Mouse (Mus musculus): ENCODE measurements around the gene Jsrp1. TPM values are rescaled to one million over a fixed set of nuclear protein-coding genes. Genes with fewer than 3 reads are reported as not detected.

Jsrp1 gene
- total RNA-seq, 2 experiments from 2014 or later, result 387 to 405 TPM

- DNase-seq, result no peak
- intact Hi-C loops (cut with DNase I), result no loop called here
Observed at GRCm38 (mm10) chr10:80766161-80766815, 47.0 kb downstream of the Jsrp1 start.

DNA sequence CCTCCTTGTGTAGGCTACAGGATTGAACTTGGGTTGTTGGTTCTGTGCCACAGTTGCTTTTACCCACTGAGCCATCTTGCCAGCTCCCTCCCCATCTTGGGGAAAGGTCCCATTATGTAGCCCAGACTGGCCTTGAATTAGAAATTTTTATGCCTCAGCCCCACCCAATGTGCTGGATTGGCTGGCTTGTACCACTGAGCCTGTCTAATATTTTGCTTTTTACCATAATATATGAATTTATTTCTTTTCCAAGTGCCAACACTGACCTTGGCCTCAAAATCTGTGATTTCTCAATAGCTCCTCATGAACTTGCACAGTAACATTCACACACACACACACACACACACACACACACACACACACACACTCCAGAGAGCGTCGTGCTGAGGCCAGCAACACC lies 47.6 kb downstream of the Jsrp1 start:
- intact Hi-C loops (cut with DNase I), result no loop called here
- no peak for DNase-seq

- no peak for DNase-seq
- intact Hi-C loops (cut with DNase I), result no loop called here
Observed at GRCm38 (mm10) chr10:80763502-80763901, 49.8 kb downstream of the Jsrp1 start.

DNA sequence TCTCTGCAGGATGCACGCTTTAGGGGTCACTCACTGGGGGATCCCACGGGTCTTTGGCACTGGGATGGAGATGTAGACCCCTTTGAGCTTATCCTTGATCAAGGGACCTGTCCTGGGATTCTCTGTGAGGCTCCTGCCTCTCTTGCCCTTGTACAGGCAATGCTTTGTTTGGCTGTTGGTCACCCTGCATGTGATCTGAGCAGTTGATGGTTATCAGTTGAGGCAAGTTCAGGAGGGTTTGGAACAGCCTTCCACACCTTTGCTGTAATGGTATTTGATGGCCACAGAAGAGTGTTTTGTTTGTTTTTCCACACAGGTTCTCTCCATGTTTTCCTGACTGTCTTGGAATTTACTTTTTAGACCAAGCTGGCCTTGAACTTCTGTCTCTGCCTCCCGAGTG lies 51.5 kb downstream of the Jsrp1 start:
- intact Hi-C loops (cut with DNase I), result no loop called here
- no peak for DNase-seq

GRCm38 (mm10) chr10:80760596-80761524 lies 52.4 kb downstream of the Jsrp1 start:
- intact Hi-C loops (cut with DNase I), result no loop called here
- DNase-seq, result no peak

DNA sequence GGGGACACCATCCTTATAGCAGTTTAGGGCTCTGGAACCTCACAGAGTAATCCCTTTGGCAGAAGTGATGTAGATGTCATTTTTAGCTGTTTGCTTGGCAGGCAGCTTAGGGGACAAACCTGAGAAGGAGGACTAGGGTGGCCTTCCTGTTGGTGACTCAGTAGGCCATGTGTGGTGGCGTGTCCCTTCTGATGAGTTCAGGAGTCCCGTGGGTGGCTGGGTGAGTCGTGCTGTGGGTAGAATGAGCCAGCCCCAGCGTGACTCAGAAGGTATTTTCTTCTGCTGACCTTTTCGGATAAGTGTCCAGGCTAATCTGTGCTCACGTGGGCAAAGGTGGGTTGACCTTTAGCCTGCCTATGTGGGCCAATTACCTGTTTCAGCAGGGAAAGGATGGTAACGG lies 54.6 kb downstream of the Jsrp1 start:
- DNase-seq, result no peak
- intact Hi-C loops (cut with DNase I), result loop anchor here (2.0 kb wide), 1 partner anchor 16 kb away; no protein-coding TSS in a partner anchor

Small RNA genes lying within 50 kb of the gene (microRNA-seq; reads per million reads assigned to microRNA genes)
- 1.4 to 1.5 reads per million in 2 experiments for gene Mir1982

Other genes starting within 250 kb of the Jsrp1 start
- gene Klf16, start 236.2 kb downstream of the Jsrp1 start, total RNA-seq (2021), result 1 to 10 TPM; 1.5 TPM
- gene Abhd17a, start 223.2 kb downstream of the Jsrp1 start, total RNA-seq (2021), result 10 to 100 TPM; 52.5 to 62.7 TPM
- gene Scamp4, start 210.6 kb downstream of the Jsrp1 start, total RNA-seq (2021), result 10 to 100 TPM; 14.5 to 14.8 TPM
- gene Adat3, start 210.6 kb downstream of the Jsrp1 start, total RNA-seq (2021), result under 1 TPM; 0.52 to 0.99 TPM
- under 1 TPM; 0.25 to 0.26 TPM for gene Gm49322, start 207.5 kb downstream of the Jsrp1 start, total RNA-seq (2021)
- 10 to 100 TPM; 84.0 to 90.0 TPM for gene Csnk1g2, start 190.7 kb downstream of the Jsrp1 start, total RNA-seq (2021)
- 10 to 100 TPM; 32.1 to 33.5 TPM for gene Btbd2, start 156.4 kb downstream of the Jsrp1 start, total RNA-seq (2021)
- 100 to 1,000 TPM; 216 to 227 TPM for gene Mknk2, start 135.4 kb downstream of the Jsrp1 start, total RNA-seq (2021)
- gene Mob3a, start 111.5 kb downstream of the Jsrp1 start, total RNA-seq (2021), result 1 to 10 TPM; 3.4 to 3.6 TPM
- gene Izumo4, start 111.3 kb downstream of the Jsrp1 start, total RNA-seq (2021), result 1 to 10 TPM; 1.2 to 2.7 TPM
- gene Ap3d1, start 71.2 kb downstream of the Jsrp1 start, total RNA-seq (2021), result 10 to 100 TPM; 23.8 to 25.6 TPM
- gene Dot1l, start 58.3 kb downstream of the Jsrp1 start, total RNA-seq (2021), result 10 to 100 TPM; 19.2 to 24.8 TPM
- gene Sf3a2, start 15.3 kb downstream of the Jsrp1 start, total RNA-seq (2021), result 10 to 100 TPM; 23.1 to 29.4 TPM
- gene Plekhj1, start 14.9 kb downstream of the Jsrp1 start, total RNA-seq (2021), result 10 to 100 TPM; 21.6 to 22.5 TPM
- gene Amh, start 8.3 kb downstream of the Jsrp1 start, total RNA-seq (2021), result under 1 TPM; 0.25 to 0.41 TPM
- 100 to 1,000 TPM; 611 to 682 TPM for gene Oaz1, start 13.2 kb upstream of the Jsrp1 start, total RNA-seq (2021)
- gene Lingo3, start 30.5 kb upstream of the Jsrp1 start, total RNA-seq (2021), result 10 to 100 TPM in 1 of 2 experiments, 1 to 10 TPM in 1; 8.4 to 10.3 TPM
- gene Lsm7, start 41.7 kb upstream of the Jsrp1 start, total RNA-seq (2021), result 10 to 100 TPM; 13.7 to 18.8 TPM
- 10 to 100 TPM; 13.6 to 17.6 TPM for gene Sppl2b, start 41.8 kb upstream of the Jsrp1 start, total RNA-seq (2021)
- not detected for gene Tmprss9, start 58.4 kb upstream of the Jsrp1 start, total RNA-seq (2021)
- 100 to 1,000 TPM; 106 to 120 TPM for gene Timm13, start 87.5 kb upstream of the Jsrp1 start, total RNA-seq (2021)
- 1 to 10 TPM; 2.6 to 3.1 TPM for gene Lmnb2, start 104.7 kb upstream of the Jsrp1 start, total RNA-seq (2021)
- gene Gadd45b, start 116.6 kb upstream of the Jsrp1 start, total RNA-seq (2021), result 10 to 100 TPM; 26.7 to 31.7 TPM
- gene Gng7, start 201.4 kb upstream of the Jsrp1 start, total RNA-seq (2021), result under 1 TPM; 0.57 to 0.64 TPM
- gene Diras1, start 212.2 kb upstream of the Jsrp1 start, total RNA-seq (2021), result under 1 TPM in 1 of 2 experiments, not detected in 1; 0.08 TPM
- 10 to 100 TPM; 11.7 to 12.0 TPM for gene Slc39a3, start 223.9 kb upstream of the Jsrp1 start, total RNA-seq (2021)
- 10 to 100 TPM; 86.2 to 89.5 TPM for gene Sgta, start 246.7 kb upstream of the Jsrp1 start, total RNA-seq (2021)